Mouse (Mus musculus): ENCODE measurements around the gene Sugct.

DNA sequence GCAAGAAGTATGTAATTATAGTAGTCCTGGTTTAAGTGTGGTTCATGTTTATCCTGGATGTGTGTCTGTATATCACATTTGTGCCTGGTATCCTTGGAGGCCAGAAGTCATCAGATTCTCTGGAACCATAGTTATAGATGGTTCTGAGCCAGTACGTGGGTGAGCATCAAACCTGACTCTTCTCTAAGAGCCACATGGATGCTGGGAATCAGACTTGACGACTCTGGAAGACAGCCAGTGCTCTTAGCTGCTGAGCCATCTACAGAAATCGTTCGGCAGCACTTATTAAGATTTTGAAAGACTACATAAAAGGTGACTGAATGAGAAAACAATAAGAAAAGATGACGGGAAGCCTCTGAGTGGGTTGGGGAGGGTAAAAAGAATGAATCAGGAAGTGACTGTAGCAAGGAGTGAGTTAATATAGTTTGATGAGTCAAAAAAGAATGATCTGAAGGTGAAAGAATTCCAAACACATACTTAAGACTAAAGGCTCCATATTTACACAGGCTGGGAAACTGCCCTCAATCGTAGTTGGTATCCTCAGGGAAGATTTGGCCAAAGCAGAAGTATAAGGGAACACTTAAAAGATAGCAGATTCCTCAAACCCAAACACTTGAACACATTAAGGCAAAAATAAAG lies 10.0 kb upstream of the Sugct start:
- TF ChIP-seq CTCF (IDR thresholded peaks at IDR 0.05; ENCODE audit: low read depth) (no peak), EP300 (IDR thresholded peaks at IDR 0.05; ENCODE audit: low read depth) (no peak)

Data from heart, postnatal 0 days (tissue).